Mouse (Mus musculus) liver, embryonic 14.5 days (tissue): ENCODE results near the gene Lyz2.

Experiments used
- CTCF ChIP-seq: IDR thresholded peaks from 2 replicates; pipeline ENCODE4 v1.5.1; 2016; ENCODE audit warnings: antibody characterized with exemption, low read depth, control low read depth
- EP300 ChIP-seq: IDR thresholded peaks from 2 replicates; pipeline ENCODE4 v1.6.1; 2016; ENCODE audit warnings: antibody characterized with exemption, low read depth

GRCm38 (mm10) chr10:117284578-117285520 lies 2.7 kb upstream of the Lyz2 start:
- no peak for TF ChIP-seq CTCF
- no peak for TF ChIP-seq EP300
